Mouse (Mus musculus) frontal cortex, adult 2 months (tissue): ENCODE measurements at regions not wholly inside any gene's neighbourhood (a gene's known extent, or its start where the extent isn't known, plus 50 kb on each side); places are given as distances from the start of the nearest gene placed in this dataset.

ENCODE experiments used
- DNase-seq, 2 experiments: peaks; one replicate each; pipeline ENCODE4 v3.0.0; 2022; ENCODE audit warnings: low spot score in 1 of 2; ENCODE audit errors: extremely low spot score in 1 of 2

DNA sequence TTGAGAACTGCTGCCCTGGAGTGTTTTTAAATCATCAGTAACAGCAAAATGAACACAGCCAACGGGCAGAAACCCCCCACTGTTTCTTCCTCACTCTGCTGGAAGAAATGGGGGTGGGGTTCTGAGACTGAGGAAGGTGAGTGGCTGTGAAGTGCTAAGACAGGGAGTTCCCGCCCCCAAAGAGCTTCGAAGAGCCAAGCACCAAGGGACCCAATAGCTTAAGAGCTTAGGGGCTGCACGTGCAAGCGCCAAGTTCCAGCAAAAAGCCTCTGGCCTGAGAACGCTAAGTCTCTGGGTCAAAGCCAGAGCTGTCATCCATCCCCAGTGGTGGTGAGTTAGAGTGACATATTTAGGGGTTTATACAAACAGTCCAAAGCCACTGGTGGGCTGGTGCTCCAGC, 55.1 kb upstream of the Pcbd1 start:
- DNase-seq, result no peak

DNA sequence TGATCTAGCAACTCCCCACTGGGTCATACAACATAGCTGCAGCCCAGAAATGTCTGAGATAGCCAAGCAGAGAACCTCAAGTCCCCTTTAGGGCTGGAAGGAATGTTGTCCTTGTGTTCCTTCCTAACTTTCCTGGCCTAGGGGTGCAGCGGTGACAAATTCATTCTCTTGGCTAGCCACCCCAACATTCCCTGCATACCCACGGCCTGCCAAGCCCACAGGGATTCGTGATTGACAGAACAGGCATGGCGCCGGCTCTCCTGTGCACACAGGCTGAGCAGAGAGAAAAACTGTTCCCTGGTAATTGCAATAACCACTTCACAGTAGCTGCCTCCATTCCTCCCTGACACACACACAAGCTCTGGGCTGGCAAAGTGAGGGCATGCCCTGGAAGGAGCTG, 60.5 kb upstream of the Pcbd1 start:
- DNase-seq, result no peak

DNA sequence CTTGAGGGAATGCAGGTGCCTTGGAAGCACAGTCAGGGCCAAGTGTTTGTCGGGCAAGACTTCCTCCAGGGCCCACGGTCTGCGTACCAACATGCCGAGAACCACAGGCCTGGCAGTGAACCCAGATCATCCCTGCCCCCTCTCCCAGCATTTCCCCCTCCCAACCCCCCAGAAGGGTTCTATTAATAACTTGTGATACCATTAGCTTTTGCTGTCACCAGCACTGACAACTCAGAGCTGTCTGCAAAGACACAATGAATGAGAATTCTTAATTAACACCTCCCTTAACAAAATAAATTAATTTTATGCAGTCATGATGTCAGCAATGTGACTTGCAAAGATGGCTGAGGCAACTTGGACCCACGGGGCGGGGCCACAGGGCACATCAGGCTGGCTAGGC, 61.9 kb upstream of the Pcbd1 start:
- no peak for DNase-seq

DNA sequence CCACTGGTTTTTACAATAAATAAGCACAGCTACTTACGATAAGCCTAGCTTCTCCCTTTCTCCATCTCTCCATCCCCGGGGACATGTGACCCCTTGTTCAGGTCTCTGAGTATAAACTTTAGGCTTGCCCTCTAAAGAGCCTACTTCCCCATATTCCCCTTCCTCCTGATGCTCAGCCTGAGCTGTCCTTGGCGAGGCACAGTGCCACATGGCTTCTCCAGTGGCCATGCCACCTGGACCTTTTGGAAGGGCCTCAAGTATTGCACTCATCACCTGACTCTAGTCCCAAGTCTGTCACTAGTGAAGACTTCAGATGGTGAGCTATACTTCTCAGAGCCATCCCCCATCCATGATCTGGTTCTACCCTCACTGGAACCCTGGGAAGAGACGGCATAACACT, 64.1 kb upstream of the Pcbd1 start:
- DNase-seq, result no peak

DNA sequence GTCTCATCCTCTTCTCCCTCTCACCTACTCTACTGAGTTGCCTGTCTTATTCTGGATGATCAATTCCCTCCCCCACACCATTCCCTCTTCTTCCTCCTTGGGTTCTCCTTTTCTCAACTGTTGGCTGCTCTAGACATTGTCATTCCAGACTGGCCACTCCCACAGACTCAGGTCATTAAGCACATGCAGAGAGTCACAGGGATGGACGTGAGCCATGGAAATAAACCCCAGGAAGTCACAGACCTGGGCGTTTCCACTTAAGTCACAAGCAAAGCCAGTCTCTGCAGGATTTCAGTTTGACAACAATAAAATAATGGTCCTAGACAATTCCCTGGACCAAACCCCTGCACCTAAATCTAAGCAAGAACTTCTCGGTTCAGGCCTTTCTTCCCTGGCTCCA, 65.0 kb upstream of the Pcbd1 start:
- no peak for DNase-seq

DNA sequence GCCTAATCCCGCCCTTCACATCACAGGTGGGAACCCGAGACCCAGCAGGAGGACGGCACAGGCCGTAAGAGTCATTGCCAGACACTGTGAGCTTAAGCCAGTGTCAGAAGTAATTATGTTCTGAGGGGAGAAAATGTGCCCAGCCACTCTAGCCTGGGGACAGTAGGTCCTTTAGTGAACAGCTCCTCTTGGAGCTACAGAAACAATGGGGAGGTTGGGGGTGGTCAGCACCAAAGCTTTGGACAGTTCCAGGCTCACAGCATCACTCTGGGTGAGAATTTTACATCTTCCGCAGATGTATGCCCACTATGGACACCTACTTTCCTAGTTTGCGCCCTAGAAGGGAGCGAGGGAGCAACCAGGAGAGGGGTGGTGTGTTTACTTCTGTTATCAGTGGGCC, 65.7 kb upstream of the Pcbd1 start:
- DNase-seq, result no peak

DNA sequence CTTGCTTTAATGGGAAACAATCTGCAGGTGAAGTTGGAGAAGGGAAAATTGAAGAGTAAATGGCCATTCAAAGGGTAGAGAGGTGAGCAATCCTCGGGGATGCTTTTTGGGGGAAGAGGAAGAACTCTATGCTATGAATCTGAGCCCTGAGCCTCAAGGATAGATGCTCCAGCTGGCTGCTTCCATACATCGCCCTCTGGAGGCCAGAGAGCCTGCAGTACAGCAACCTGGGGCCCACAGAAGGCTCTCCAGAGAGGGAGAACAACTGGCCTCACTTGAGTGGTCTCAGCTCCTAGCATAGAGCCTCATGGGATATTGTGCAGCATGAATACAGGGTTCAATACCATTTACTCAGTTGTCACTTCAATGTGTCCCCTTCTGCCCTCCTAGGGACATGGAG, 69.6 kb upstream of the Pcbd1 start:
- DNase-seq, result peak in 1 of 2 experiments; percentile 72

DNA sequence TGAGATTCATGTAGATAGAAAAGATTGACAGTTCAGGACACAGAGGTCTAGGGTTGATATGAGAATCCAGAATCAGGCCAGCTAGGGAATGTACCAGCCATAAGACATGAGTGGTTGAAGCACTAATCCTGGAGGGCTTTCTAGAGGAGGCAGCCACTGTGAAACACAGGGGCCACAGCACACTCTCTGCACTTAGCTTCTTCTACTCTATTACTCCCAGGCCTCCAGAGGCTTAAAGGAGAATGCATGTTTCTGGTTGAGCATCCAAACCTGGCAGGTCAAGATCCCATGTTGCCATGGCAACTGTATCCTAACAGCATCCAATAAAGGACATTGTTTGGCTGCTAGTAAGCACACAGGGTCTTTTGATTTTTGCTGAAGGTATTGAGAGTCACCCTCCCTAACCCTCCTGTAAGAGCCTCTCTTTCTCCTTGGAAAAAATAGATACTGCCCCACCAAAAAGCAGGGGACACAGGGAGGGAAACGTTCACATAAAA, 76.9 kb upstream of the Pcbd1 start:
- no peak for DNase-seq

DNA sequence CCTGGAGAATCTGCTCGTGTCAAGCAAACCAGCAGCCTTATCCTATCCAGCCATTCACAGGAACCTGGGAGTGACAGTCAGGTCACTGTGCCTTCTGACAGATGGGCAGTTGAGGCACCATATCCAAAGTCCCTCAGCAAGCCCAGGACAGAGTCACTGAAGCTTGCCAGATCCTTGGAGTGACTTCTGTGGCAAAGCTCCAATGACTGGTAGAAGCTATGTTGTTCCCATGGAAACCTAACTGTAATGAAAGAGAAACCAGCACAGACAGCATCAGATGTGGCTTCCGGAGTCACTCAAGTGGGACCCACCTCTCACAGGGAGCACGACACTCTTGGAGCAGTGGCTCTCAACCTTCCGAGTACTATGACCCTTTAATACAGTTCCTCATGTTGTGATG, 78.4 kb upstream of the Pcbd1 start:
- no peak for DNase-seq

DNA sequence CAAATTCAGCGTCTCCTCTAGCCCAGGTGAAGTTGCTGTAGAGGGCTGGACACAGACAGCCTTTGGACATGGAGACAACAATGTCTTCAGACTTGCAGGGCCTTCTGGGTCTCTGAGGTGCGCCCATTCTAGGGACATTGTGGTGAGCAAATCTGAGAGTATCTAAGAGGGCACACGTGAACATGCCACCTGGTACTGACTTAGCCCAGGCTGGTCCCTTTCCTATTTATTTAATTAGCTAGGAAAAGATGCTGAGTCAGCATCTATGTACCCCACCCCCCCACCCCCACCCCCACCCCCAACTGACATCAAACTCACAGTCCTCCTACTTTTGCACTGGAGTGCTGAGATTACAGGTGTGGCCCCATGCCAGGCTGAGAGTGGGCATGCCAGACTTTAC, 81.7 kb upstream of the Pcbd1 start:
- DNase-seq, result no peak

DNA sequence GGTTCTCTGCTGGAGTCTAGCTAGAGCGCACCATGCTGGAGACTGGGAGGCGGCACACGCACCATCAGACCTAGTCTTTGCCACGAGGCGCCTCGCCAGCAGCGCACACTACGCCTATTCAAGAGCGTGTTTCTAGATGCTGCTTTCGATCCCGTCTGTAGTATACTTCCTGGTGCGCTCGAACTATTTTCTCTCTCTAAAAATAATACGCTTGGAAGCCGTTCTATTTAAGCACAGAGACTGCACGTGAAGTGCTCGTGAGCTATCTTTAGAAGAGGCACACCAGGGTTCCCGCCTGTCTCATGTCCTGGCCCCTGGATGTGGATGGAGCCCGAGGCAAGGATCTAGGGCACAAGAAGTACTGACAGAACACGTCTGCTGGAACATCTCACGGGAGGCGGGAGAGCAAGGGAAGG, 87.4 kb upstream of the Pcbd1 start:
- peak in 1 of 2 experiments; percentile 18 for DNase-seq

DNA sequence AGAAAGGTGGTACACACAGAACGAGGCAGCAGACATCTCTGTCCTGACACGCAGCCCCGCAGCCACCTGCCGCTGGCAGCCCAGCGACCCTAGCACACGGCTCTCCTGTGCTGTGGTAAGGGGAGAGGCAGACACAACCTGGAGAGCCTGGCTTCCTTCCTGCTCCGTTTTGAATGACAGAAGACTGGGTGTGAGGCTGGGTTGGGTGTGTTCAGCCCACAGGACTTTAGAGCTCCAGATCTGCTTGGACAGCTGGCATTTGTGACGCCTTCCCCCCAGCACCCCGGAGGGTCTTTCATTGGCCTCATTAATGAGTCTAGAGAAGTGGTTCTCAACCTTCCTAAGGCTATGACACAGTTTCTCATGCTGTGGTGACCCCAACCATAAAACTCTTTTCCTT, 91.7 kb upstream of the Pcbd1 start:
- DNase-seq, result no peak

DNA sequence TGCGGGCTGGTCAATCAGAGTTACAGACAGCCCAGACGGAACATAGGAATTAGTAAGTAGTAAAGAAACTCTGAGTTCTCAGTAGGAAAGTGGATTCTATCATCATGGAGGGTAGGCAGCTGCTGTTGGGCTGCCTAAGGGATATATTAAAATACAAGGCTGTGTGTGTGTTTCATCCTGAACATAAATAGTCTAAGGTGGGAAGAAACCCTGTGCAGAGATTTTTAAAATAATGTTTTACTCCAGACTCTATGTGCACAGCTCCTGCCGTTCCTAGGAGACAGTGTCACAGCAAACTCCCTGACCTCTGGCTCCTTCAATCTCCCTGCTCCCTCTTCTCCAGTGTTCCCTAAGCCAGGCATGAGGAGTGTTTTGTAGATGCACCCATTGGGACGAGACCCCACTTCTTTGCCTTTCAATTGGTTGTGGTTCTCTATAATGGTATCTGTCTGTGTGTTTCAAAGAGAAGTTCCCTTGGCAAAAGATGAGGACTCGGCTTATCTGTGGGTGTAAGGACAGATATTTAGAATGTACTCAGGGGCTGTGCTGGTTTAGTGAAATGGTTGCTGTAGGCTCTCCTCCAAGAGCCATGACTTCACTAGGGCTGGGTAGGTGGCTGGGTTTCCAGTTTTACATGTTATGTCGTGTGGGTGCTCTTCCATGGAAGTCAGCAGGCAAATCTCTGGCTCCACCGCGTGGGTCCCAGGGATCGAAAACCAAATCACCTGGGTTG, 93.1 kb upstream of the Pcbd1 start:
- DNase-seq, result peak; percentile 39 to 60

DNA sequence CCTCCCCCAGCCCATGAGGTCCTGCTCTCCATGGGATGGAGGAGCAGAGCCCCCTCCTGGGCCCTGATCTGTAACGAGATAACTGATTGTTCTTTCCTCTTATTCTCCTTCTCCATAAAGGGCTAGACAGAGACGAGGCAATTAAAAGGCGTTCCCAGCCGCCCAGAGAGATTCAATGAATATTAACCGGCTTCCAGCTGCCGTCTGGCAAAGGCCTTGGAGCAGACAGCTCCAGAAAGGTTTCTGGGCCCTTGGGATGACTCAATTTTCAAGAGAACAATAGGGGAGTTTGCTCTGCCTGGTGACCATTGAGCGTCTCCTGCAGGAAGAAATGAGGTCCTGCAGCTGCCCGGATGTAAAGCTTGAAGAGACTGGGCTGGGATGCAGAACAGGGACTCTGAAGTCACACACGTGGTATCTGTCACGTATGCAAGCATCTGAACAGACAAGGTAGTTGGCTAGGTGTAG, 104.0 kb upstream of the Pcbd1 start:
- no peak for DNase-seq

DNA sequence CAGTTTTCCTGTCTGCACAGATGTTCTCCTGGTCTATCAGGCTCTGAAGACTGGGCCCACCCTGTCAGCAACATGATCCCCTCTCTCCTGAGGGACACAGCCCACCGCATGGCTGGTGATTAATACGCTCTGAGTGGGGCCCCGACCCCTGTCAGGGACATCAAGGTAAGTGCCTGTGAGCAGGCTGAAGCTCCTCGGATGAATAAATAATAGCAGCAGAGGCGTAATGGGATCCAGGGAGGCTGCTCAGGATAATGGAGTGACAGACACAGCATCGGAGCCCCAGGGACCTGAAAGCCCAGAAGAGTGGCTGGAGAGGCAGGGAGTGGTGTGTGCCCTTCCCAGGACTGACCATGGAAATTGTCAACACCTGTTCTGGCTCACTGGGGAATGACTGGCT, 107.4 kb upstream of the Pcbd1 start:
- DNase-seq, result no peak

DNA sequence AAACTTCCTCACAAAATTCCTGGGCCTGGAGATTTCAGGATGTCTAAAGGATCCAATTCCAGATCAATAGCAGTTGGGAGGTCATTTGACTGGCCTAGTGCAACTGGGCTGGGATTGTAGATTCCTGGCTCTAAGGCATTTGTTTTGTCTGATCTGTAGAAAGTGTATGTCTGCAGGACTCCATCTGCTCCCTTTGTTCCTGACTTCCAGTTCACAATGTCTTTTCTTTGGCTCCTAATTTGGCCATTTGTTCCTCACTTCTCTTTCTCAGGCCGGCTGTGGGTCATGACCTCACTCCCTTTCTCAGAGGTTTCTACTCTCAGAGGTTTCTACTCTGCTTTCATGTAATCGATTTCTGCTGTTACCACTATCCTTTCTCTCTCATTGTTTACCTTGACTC, 115.5 kb upstream of the Pcbd1 start:
- DNase-seq, result no peak

DNA sequence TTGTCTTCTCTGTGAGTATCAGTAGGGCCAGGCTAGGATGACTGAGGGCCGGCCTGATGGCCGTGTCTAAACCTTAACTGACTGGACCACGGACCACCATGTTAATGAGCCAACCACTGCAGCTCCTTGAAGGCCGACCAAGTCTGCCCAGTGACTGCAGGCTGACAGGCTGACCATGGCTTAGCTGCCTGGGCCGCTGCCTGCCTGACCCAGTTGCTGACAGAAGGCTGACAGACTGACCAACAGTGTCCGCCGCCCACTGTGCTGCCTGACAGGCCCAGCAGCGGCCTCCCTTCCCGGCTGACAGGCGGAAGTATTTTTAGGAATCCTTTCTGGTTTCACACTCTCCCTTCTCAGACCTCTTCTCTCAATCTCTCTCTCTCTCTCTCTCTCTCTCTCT, 124.3 kb upstream of the Pcbd1 start:
- peak in 1 of 2 experiments; percentile 9 for DNase-seq

DNA sequence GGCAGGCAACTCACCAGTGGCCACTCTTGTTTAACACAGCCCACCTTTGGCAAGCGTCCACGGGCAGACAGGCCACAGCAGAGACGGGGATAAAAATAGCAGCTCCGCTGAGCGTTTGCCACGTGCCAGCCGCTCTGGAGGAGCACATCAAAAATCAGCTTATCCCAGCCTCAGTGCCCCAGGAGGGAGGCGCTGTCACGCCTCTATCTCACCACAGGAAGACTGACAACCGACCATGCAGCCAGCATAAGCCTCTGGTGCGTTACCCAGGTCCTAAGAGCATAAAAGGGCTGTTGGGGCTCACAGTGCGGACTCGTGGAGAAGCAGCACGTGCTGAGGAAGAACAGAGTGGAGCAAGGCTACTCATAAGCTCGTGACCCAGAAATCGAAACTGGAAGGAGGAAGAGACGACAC, 126.4 kb upstream of the Unc5b start:
- peak in 1 of 2 experiments; percentile 23 for DNase-seq

DNA sequence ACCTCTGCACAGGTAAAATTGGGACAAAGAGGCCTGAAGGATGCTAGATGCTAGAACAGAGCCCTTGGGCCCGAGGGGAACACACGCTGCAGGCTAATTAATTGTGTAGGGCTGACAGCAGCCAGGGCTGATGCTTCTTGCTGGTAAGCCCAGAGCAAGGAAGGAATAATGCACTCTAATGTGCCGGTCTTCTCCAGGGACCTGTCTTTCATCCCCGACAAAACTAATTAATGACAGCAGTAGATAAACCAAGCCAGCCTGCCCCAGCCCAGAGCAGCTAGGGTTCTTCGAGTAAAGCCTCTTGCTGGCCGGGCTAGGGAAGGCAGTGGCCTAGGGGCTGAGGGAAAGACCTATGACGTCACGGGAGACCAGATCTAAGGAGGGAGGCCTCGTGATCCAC, 124.1 kb upstream of the Unc5b start:
- no peak for DNase-seq

DNA sequence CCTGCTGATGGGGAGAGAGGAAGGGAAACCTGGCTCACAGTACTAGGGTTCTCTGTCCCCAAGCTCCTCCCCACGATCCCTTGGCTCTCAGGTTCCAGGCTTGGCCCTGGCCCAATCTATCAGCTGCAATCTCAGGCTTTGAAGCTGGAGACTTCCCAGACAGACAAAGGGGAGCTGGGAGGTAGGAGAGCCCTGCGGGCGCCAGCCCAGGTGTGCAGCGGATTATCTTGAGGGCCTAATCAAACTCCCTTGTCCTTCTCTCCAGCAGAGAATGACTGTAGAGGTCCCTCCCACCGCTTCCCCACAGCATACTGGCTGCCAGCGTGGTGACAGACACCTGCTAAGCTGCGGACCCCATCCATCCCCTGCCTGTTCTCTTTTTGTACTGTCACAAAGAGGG, 121.1 kb upstream of the Unc5b start:
- no peak for DNase-seq

DNA sequence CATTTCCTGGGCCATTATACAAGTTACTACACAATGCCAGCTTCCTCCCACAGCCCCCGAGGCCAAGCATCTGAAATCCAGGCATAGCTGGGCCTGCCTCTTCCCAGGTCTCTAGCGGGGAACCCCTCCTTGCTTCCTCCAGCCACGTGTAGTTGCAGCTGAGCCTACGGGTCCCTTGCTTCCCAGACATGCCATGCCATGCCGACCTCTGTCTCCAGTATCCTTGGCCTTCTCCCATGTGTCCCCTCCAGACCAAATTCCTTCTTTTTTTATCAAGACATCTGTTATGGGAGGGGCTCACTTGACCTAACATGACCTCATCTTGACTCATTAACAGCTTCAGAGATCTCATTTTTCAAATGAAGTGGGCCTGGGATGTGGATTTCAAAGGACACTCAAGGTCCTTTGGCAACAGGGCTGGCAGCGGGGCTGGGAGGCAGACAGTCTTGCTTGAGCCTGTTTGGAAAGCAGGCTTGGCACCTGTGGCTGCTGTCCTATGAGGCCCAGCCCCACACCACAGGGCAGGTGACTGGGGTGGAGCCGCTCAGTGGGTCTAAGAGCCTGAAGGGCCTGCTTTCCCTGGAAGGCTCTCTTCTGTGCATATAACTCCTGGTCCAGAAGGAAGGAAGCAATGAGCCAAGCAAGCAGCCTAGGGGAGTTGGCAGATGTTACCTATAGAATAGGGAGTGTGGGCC, 117.7 kb upstream of the Unc5b start:
- DNase-seq, result no peak

DNA sequence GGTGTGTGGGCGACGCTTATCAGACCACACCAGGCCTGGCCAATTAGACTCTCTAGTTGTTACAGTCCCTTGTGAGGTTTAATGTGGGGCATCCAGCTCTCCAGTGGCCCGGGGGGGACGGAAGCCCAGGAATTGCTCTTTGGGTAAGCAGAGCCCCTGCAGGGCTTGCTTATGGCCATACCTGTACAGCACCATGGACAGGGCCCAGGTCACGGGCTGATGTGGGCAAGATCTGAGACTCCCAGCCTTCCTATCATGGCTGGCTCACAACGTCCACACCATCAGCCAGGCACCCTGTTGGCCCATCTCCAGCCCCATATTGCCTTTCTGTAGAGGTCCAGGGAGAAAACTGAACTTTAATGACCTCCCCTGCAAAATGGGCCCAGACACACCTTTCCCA, 111.7 kb upstream of the Unc5b start:
- no peak for DNase-seq
